Mouse (Mus musculus): ENCODE measurements at regions not wholly inside any gene's neighbourhood (a gene's known extent, or its start where the extent isn't known, plus 50 kb on each side); places are given as distances from the start of the nearest gene placed in this dataset.

DNA sequence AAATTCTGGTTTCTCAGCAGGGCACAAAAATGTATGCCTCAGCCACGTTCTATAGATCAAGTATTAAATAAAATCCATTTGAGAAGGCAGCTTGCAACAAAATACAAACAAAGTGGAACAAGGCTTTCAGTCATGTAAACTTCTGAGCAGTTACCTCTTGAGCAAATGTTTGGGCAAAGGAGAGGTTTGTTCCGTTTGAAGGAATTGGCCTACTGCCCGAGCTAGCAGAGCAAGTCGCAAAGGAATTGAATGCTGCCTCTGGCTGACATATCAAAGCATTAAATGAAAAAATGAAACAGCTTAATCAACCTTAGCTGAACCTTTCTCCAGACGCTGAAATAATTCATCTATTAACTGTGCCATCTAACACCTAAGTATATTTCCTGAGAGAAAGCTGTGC, 369.5 kb upstream of the Chl1 start:
- no peaks in the 10 kb centered on the region for H3K27me3 ChIP-seq (replicated peaks; ENCODE audit: control insufficient read depth, insufficient read depth, low read length)
- H3K36me3 ChIP-seq (ENCODE audit: control insufficient read depth, insufficient read depth, low read length): no peaks in the 10 kb centered on the region
- H3K4me3 ChIP-seq (ENCODE audit: low read depth, low read length): no peak overlapping the region
- H3K4me2 ChIP-seq (ENCODE audit: low read length): no peak overlapping the region
- H3K4me1 ChIP-seq (replicated peaks; ENCODE audit: control insufficient read depth, insufficient read depth, low read length): no peaks in the 10 kb centered on the region
- 57% methylated on average over 5 of the region's 5 CpGs for WGBS
- no peaks in the 10 kb centered on the region for H3K9me3 ChIP-seq (ENCODE audit: control insufficient read depth, low read length)
- no peak overlapping the region for H3K27ac ChIP-seq (ENCODE audit: low read depth)
- no peak for ATAC-seq (replicated peaks; ENCODE audit: low FRiP score, low TSS enrichment, low read depth)
- H3K9ac ChIP-seq (ENCODE audit: low read length): no peak overlapping the region
- DNase-seq (ENCODE audit: low spot score): no peak

DNA sequence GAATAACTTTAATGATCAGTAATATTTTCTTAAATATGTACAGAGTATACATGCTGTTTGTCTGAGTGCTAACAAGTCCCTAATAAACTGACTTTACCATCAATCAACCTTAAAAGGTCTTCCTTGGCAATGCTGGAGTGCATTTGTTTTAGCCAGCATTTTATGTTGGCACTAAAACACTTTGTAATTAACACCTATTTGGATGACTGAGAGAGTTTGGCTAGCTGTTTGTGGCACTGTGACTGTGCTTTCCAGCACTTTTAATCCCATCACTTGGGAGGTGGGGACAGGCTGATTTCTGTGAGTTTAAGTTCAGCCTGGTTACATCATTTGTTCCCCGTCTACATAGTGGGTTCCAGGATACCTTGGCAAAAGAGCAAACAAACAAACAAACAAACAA, 332.5 kb upstream of the Chl1 start:
- WGBS: 34% methylated on average over 1 of the region's 1 CpGs

DNA sequence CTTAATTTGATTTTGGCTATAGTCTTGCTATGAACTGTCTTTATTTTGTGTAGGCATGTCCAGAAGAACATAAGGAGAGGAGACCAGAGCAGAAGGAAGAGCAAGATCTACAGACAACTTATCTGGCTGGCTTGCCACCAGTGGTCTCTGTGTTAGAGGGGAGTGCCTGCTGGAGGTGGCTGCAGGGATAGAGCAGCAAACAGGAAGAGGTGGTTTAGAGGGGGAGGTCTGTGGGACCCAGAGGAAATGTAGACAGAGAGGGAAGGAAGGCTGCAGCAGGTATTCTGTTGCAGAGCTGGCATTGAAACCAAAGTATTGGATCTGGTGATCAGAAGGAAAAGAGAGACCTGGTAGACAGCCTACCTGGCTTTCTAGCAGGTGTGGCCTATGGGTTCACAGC, 327.0 kb upstream of the Chl1 start:
- Histone ChIP-seq H3K27me3 (replicated peaks; ENCODE audit: control insufficient read depth, insufficient read depth, low read length) (no peaks in the 10 kb centered on the region), H3K4me2 (ENCODE audit: low read length) (no peak overlapping the region), H3K9me3 (ENCODE audit: control insufficient read depth, low read length) (no peaks in the 10 kb centered on the region), H3K36me3 (ENCODE audit: control insufficient read depth, insufficient read depth, low read length) (no peaks in the 10 kb centered on the region), H3K9ac (ENCODE audit: low read length) (no peak overlapping the region), H3K4me3 (ENCODE audit: low read depth, low read length) (no peak overlapping the region), H3K4me1 (replicated peaks; ENCODE audit: control insufficient read depth, insufficient read depth, low read length) (no peaks in the 10 kb centered on the region), H3K27ac (ENCODE audit: low read depth) (no peak overlapping the region)
- no peak for DNase-seq (ENCODE audit: low spot score)
- no peak for ATAC-seq (replicated peaks; ENCODE audit: low FRiP score, low TSS enrichment, low read depth)

More for the DNA sequence above, 332.5 kb upstream of the Chl1 start:
- H3K27ac ChIP-seq (ENCODE audit: low read depth): no peak overlapping the region
- H3K4me2 ChIP-seq (ENCODE audit: low read length): no peak overlapping the region
- ATAC-seq (replicated peaks; ENCODE audit: low FRiP score, low TSS enrichment, low read depth) (no peak), DNase-seq (ENCODE audit: low spot score) (no peak)
- no peaks in the 10 kb centered on the region for H3K4me1 ChIP-seq (replicated peaks; ENCODE audit: control insufficient read depth, insufficient read depth, low read length)
- no peak overlapping the region for H3K4me3 ChIP-seq (ENCODE audit: low read depth, low read length)
- no peak overlapping the region for H3K9ac ChIP-seq (ENCODE audit: low read length)
- no peaks in the 10 kb centered on the region for H3K36me3 ChIP-seq (ENCODE audit: control insufficient read depth, insufficient read depth, low read length)
- no peaks in the 10 kb centered on the region for H3K9me3 ChIP-seq (ENCODE audit: control insufficient read depth, low read length)
- no peaks in the 10 kb centered on the region for H3K27me3 ChIP-seq (replicated peaks; ENCODE audit: control insufficient read depth, insufficient read depth, low read length)

DNA sequence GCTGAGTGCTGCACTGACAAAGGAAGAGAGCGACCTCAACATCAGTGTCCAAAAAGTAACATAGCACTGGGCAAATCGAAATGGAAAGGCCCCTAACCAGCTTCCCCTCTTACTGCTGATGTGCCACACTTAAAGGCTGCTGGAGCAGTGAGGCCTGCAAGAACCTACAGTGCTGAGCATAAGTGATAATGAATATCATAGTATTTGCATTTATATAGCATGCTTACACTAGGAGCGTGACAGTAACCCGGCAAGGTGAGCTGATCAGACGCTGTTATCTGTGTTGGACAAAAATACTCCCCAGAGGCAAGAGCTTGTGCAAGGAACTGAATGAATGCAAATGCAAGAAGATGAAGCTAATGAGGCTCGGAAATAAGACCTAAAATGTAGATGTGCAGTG, 313.5 kb upstream of the Chl1 start:
- WGBS: 91% methylated on average over 6 of the region's 6 CpGs
- no peak overlapping the region for H3K4me2 ChIP-seq (ENCODE audit: low read length)
- no peaks in the 10 kb centered on the region for H3K27me3 ChIP-seq (replicated peaks; ENCODE audit: control insufficient read depth, insufficient read depth, low read length)
- H3K9me3 ChIP-seq (ENCODE audit: control insufficient read depth, low read length): no peaks in the 10 kb centered on the region
- no peaks in the 10 kb centered on the region for H3K4me1 ChIP-seq (replicated peaks; ENCODE audit: control insufficient read depth, insufficient read depth, low read length)
- DNase-seq (ENCODE audit: low spot score) (no peak), ATAC-seq (replicated peaks; ENCODE audit: low FRiP score, low TSS enrichment, low read depth) (no peak)
- no peaks in the 10 kb centered on the region for H3K36me3 ChIP-seq (ENCODE audit: control insufficient read depth, insufficient read depth, low read length)
- no peak overlapping the region for H3K4me3 ChIP-seq (ENCODE audit: low read depth, low read length)
- H3K9ac ChIP-seq (ENCODE audit: low read length): no peak overlapping the region
- no peak overlapping the region for H3K27ac ChIP-seq (ENCODE audit: low read depth)

DNA sequence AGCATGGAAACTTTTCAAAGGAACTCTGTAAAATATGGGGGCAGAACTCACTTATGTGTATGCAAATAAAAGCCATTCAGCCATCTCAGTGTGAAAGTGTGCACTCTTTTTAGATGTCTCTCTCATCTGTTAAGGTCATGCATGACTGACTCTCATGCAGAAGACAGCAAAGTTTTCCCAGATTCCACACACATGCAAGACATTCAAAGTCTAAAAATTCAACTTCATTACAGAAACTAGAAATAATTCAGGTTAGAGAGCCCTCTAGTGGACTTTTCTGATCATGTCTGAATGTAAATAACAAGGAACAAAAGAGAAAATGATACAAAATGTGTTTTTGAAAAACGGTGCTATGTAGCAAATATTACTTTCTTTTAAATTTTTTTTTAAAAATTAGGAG, 308.8 kb upstream of the Chl1 start:
- Histone ChIP-seq H3K27me3 (replicated peaks; ENCODE audit: control insufficient read depth, insufficient read depth, low read length) (no peaks in the 10 kb centered on the region), H3K4me3 (ENCODE audit: low read depth, low read length) (no peak overlapping the region), H3K9me3 (ENCODE audit: control insufficient read depth, low read length) (no peaks in the 10 kb centered on the region), H3K9ac (ENCODE audit: low read length) (no peak overlapping the region), H3K4me1 (replicated peaks; ENCODE audit: control insufficient read depth, insufficient read depth, low read length) (no peaks in the 10 kb centered on the region), H3K36me3 (ENCODE audit: control insufficient read depth, insufficient read depth, low read length) (no peaks in the 10 kb centered on the region), H3K4me2 (ENCODE audit: low read length) (no peak overlapping the region), H3K27ac (ENCODE audit: low read depth) (no peak overlapping the region)
- 25% methylated on average over 1 of the region's 1 CpGs for WGBS
- ATAC-seq (replicated peaks; ENCODE audit: low FRiP score, low TSS enrichment, low read depth): no peak
- DNase-seq (ENCODE audit: low spot score): no peak

DNA sequence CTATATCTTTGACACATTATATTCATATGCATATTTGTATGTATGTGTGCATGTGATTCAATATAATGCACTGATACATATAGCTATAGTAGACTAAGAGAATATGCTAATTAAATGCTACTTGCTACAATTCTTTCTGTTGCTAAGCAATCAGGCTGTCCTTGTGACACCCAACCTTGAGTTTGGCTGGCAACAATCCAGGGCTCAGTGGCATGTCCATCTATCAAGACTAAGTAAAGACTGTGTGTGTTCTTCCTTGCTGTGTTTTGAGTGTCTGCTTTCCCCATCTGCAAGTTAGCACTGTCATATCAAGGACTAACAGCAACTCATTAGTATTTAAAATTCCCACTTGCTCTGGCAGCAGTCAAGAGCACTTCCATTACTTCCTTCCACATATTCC, 301.2 kb upstream of the Chl1 start:
- DNase-seq (ENCODE audit: low spot score) (no peak), ATAC-seq (replicated peaks; ENCODE audit: low FRiP score, low TSS enrichment, low read depth) (no peak)
- H3K36me3 ChIP-seq (ENCODE audit: control insufficient read depth, insufficient read depth, low read length): no peaks in the 10 kb centered on the region
- H3K4me1 ChIP-seq (replicated peaks; ENCODE audit: control insufficient read depth, insufficient read depth, low read length): no peaks in the 10 kb centered on the region
- no peak overlapping the region for H3K27ac ChIP-seq (ENCODE audit: low read depth)
- H3K27me3 ChIP-seq (replicated peaks; ENCODE audit: control insufficient read depth, insufficient read depth, low read length): no peaks in the 10 kb centered on the region
- no peak overlapping the region for H3K9ac ChIP-seq (ENCODE audit: low read length)
- no peak overlapping the region for H3K4me2 ChIP-seq (ENCODE audit: low read length)
- H3K9me3 ChIP-seq (ENCODE audit: control insufficient read depth, low read length): no peaks in the 10 kb centered on the region
- H3K4me3 ChIP-seq (ENCODE audit: low read depth, low read length): no peak overlapping the region

DNA sequence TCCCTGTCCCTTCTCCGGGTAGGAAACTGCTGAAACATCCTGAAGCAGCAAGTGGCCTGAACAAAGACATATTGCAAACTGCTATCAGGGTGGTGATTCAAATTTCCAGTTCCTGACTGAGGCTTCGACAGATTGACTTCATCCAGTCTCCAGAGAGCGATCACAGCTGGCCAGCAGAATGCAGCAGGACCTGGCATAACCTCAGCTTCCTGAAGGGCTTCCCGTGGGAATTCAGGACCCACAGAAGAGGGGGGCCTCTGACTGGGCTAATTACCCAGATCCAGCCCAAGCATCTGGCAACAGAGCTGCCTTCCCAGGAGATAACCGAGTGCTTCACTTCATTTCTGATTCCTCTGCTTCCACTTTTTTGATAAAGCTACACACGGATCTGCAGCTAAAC, 297.2 kb upstream of the Chl1 start:
- H3K27ac ChIP-seq (ENCODE audit: low read depth): no peak overlapping the region
- H3K9me3 ChIP-seq (ENCODE audit: control insufficient read depth, low read length): no peaks in the 10 kb centered on the region
- no peaks in the 10 kb centered on the region for H3K4me1 ChIP-seq (replicated peaks; ENCODE audit: control insufficient read depth, insufficient read depth, low read length)
- H3K4me2 ChIP-seq (ENCODE audit: low read length): no peak overlapping the region
- H3K9ac ChIP-seq (ENCODE audit: low read length): no peak overlapping the region
- no peak for DNase-seq (ENCODE audit: low spot score)
- H3K36me3 ChIP-seq (ENCODE audit: control insufficient read depth, insufficient read depth, low read length): no peaks in the 10 kb centered on the region
- no peaks in the 10 kb centered on the region for H3K27me3 ChIP-seq (replicated peaks; ENCODE audit: control insufficient read depth, insufficient read depth, low read length)
- ATAC-seq (replicated peaks; ENCODE audit: low FRiP score, low TSS enrichment, low read depth): no peak
- WGBS: 33% methylated on average over 6 of the region's 6 CpGs
- no peak overlapping the region for H3K4me3 ChIP-seq (ENCODE audit: low read depth, low read length)

DNA sequence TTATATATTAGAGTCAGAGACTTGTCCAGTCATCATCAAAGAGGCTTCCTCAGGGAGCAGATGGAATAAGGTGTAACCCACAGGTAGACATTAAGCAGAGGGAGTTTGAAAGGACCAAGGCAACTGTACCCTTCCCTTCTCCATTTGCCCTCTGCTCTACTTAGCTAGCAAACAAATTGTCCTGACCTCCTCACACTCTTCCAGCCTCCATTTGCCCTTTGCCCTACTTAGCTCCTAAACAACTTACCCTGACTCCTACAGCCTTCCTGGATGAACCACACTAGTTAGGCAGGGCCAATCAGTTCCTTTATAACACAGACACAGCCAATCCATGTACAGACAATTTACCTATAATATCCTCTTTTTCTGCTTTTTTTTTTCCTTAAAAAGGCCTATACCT, 273.5 kb upstream of the Chl1 start:
- H3K9me3 ChIP-seq (ENCODE audit: control insufficient read depth, low read length): no peaks in the 10 kb centered on the region
- no peak overlapping the region for H3K4me2 ChIP-seq (ENCODE audit: low read length)
- ATAC-seq (replicated peaks; ENCODE audit: low FRiP score, low TSS enrichment, low read depth) (no peak), DNase-seq (ENCODE audit: low spot score) (no peak)
- H3K27me3 ChIP-seq (replicated peaks; ENCODE audit: control insufficient read depth, insufficient read depth, low read length): no peaks in the 10 kb centered on the region
- no peaks in the 10 kb centered on the region for H3K4me1 ChIP-seq (replicated peaks; ENCODE audit: control insufficient read depth, insufficient read depth, low read length)
- H3K36me3 ChIP-seq (ENCODE audit: control insufficient read depth, insufficient read depth, low read length): no peaks in the 10 kb centered on the region
- H3K9ac ChIP-seq (ENCODE audit: low read length): no peak overlapping the region
- no peak overlapping the region for H3K27ac ChIP-seq (ENCODE audit: low read depth)
- no peak overlapping the region for H3K4me3 ChIP-seq (ENCODE audit: low read depth, low read length)

DNA sequence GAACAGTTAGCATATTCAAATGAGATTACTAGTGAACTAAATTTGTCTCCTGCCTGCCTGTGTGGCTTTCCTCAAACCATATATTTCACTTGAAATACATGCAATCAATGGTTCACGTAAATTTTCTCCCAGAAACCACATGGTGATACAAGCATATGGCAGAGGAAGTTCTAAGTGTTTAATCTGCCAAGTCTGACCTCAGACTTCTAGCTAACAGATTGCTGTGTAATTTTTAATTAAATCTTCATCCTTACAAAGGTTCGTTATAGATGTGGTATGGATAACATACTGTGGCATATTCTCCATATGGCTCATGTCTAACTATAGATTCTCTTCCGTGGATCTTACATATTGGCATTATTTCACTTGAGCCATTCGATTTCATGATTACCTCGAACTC, 241.4 kb upstream of the Chl1 start:
- H3K4me3 ChIP-seq (ENCODE audit: low read depth, low read length): no peak overlapping the region
- no peak overlapping the region for H3K9ac ChIP-seq (ENCODE audit: low read length)
- no peak for DNase-seq (ENCODE audit: low spot score)
- WGBS: 87% methylated on average over 5 of the region's 5 CpGs
- H3K36me3 ChIP-seq (ENCODE audit: control insufficient read depth, insufficient read depth, low read length): no peaks in the 10 kb centered on the region
- no peak for ATAC-seq (replicated peaks; ENCODE audit: low FRiP score, low TSS enrichment, low read depth)
- H3K4me2 ChIP-seq (ENCODE audit: low read length): no peak overlapping the region
- H3K4me1 ChIP-seq (replicated peaks; ENCODE audit: control insufficient read depth, insufficient read depth, low read length): no peaks in the 10 kb centered on the region
- no peak overlapping the region for H3K27ac ChIP-seq (ENCODE audit: low read depth)
- H3K27me3 ChIP-seq (replicated peaks; ENCODE audit: control insufficient read depth, insufficient read depth, low read length): no peaks in the 10 kb centered on the region
- no peaks in the 10 kb centered on the region for H3K9me3 ChIP-seq (ENCODE audit: control insufficient read depth, low read length)

Data from intestine, embryonic 14.5 days (tissue).